Mouse (Mus musculus): Measurements from ENCODE around the gene Sdk1.

DNA sequence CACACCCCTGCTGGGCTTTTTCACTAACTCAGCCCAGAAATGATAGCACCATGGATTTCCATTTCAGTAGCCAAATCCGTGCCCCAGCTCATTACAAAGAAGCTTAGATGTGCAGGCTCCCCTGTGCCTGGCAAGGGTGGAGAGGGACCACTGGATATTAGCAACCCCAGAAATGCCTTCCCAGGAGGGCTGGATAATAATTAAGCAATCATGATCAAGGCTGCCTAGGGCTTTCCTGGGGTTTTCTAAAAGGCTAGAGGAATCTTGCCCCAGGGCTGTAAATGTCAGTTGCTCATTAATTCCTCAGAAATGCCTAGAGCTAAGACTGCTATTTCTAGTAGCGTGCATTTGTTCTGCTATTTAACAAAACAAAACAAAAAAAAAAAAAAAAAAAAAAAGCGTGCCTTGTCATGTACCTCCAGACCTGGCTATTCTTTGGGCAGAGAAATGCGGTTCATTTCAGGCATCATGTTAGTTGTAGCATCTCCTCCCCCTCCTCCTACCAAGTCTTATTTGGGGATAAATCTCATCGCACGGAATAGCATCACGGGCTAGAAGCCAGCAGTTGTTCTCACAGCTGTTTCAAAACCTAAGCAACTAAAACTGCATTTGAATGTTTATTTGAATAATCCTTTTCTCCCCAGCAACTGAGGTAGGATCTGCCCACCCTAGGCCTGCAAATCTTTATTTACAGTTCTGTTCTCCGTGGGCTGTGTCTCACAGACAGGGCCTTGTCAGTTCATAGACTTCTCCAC is 617.3 kb downstream of the Sdk1 start:
- TF ChIP-seq GATA1 (IDR thresholded peaks at IDR 0.05; ENCODE audit: borderline replicate concordance, low read length), result no peak
- no peak for TF ChIP-seq FLI1 (IDR thresholded peaks at IDR 0.05; ENCODE audit: low read length)

Measured in megakaryocyte, embryonic 14.5 days (primary cell).